Mouse (Mus musculus): ENCODE data around the gene Psmd1. TPM values are rescaled to one million over a fixed set of nuclear protein-coding genes. Genes with fewer than 3 reads are reported as not detected.

The Psmd1 gene
- total RNA-seq, 1 experiment from 2014 or later = 161 TPM

- no peak for ATAC-seq (replicated peaks in 1 of 2; ENCODE audit: insufficient read depth in 1 of 2, low FRiP score in 2 of 2, low TSS enrichment in 1 of 2, low read depth in 1 of 2, poor library complexity in 2 of 2, severe bottlenecking in 2 of 2)
These were observed 119.5 kb downstream of the Psmd1 start for GRCm38 (mm10) chr1:86183577-86184263.

- peak; percentile 57 to 58; a peak in 3 of 4 replicates for ATAC-seq (replicated peaks in 1 of 2; ENCODE audit: insufficient read depth in 1 of 2, low FRiP score in 2 of 2, low TSS enrichment in 1 of 2, low read depth in 1 of 2, poor library complexity in 2 of 2, severe bottlenecking in 2 of 2)
These were observed 122.6 kb downstream of the Psmd1 start for GRCm38 (mm10) chr1:86186762-86187161.

- no peak for ATAC-seq (replicated peaks in 1 of 2; ENCODE audit: insufficient read depth in 1 of 2, low FRiP score in 2 of 2, low TSS enrichment in 1 of 2, low read depth in 1 of 2, poor library complexity in 2 of 2, severe bottlenecking in 2 of 2)
These were observed 123.7 kb downstream of the Psmd1 start for GRCm38 (mm10) chr1:86187856-86188255.

- no peak for ATAC-seq (replicated peaks in 1 of 2; ENCODE audit: insufficient read depth in 1 of 2, low FRiP score in 2 of 2, low TSS enrichment in 1 of 2, low read depth in 1 of 2, poor library complexity in 2 of 2, severe bottlenecking in 2 of 2)
These were observed 124.1 kb downstream of the Psmd1 start for GRCm38 (mm10) chr1:86188271-86188670.

Other genes starting within 250 kb of the Psmd1 start
- gene Itm2c, start 170.1 kb upstream of the Psmd1 start, total RNA-seq (2017) = 48.4 and 59.2 TPM in 2 replicates
- not detected in 2 replicates for gene 4933407L21Rik, start 135.9 kb upstream of the Psmd1 start, total RNA-seq (2017)
- 0.13 and 0.20 TPM in 2 replicates for gene Gpr55, start 103.4 kb upstream of the Psmd1 start, total RNA-seq (2017)
- gene Spata3, start 47.6 kb upstream of the Psmd1 start, total RNA-seq (2017) = not detected in 2 replicates
- gene 2810459M11Rik, start 18.5 kb upstream of the Psmd1 start, total RNA-seq (2017) = 0.06 TPM in 1 of 2 replicates, not detected in the other
- gene Htr2b, start 47.6 kb downstream of the Psmd1 start, total RNA-seq (2017) = 0.25 TPM in 1 of 2 replicates, not detected in the other
- 9.2 TPM in 1 of 2 replicates, not detected in the other for gene Gm21972, start 69.2 kb downstream of the Psmd1 start, total RNA-seq (2017)
- 11.3 and 13.4 TPM in 2 replicates for gene Armc9, start 90.4 kb downstream of the Psmd1 start, total RNA-seq (2017)
- 1.3 and 2.1 TPM in 2 replicates for gene B3gnt7, start 238.4 kb downstream of the Psmd1 start, total RNA-seq (2017)